Mouse (Mus musculus): ENCODE data around the gene Cd38.

DNA sequence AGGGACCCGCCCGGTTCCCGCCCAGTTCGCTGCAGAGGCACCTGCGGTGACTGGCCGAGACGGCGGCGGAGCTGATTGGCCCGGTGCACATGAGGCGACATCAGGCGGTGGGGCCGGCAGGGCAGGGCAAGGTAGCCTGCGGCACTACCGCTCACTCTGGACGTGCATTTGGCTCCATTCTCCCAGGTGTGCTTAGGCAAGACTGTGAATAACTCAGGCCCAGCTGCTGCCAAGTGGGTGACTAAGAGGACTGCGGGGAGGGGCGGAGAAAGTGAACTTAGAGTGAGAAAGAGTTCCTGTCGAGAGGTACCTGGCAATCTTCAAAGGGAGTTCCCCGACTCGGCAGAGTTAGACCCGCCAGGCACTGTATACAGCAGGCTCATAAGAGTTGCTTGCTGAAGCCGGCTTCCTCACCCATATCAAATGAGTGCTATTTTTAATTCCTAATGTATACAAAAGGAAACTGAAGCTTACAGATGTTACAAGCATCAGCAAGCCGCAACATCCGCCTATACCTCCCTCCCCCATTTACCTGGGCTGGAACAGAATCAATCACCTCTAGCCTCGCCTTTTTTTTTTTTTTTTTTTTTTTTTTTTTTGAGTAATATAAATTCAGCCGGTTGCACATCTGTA is 79.9 kb downstream of the Cd38 start:
- TF ChIP-seq CTCF (IDR thresholded peaks at IDR 0.05; ENCODE audit: borderline replicate concordance, extremely low read depth, insufficient read depth, insufficient read length) (no peak), POLR2A (IDR thresholded peaks at IDR 0.05; ENCODE audit: borderline replicate concordance, extremely low read depth, insufficient read depth, insufficient read length, poor library complexity, severe bottlenecking) (no peak)
